Mouse (Mus musculus): ENCODE measurements around the gene Syt14.

Syt14 gene

GRCm38 (mm10) chr1:192987203-192987602 lies 48.4 kb downstream of the Syt14 start:
- DNase-seq (ENCODE audit: low read depth) = no peak

- no peak for DNase-seq (ENCODE audit: low read depth)
Observed at GRCm38 (mm10) chr1:192986481-192986880, 49.1 kb downstream of the Syt14 start.

- no peak for DNase-seq (ENCODE audit: low read depth)
Observed at GRCm38 (mm10) chr1:192984333-192984732, 51.2 kb downstream of the Syt14 start.

- DNase-seq (ENCODE audit: low read depth) = no peak
Observed at GRCm38 (mm10) chr1:192981658-192982057, 53.9 kb downstream of the Syt14 start.

GRCm38 (mm10) chr1:192981120-192981519 lies 54.5 kb downstream of the Syt14 start:
- DNase-seq (ENCODE audit: low read depth) = no peak

- DNase-seq (ENCODE audit: low read depth) = no peak
Observed at GRCm38 (mm10) chr1:192962323-192962722, 73.3 kb downstream of the Syt14 start.

- DNase-seq (ENCODE audit: low read depth) = no peak
Observed at GRCm38 (mm10) chr1:192947839-192948173, 87.8 kb downstream of the Syt14 start.

- DNase-seq (ENCODE audit: low read depth) = no peak
Observed at GRCm38 (mm10) chr1:192947170-192947838, 88.3 kb downstream of the Syt14 start.

- no peak for DNase-seq (ENCODE audit: low read depth)
Observed at GRCm38 (mm10) chr1:192939033-192939432, 96.5 kb downstream of the Syt14 start.

GRCm38 (mm10) chr1:192937956-192938355 lies 97.6 kb downstream of the Syt14 start:
- no peak for DNase-seq (ENCODE audit: low read depth)

- no peak for DNase-seq (ENCODE audit: low read depth)
Observed at GRCm38 (mm10) chr1:192931797-192932196, 103.8 kb downstream of the Syt14 start.

- DNase-seq (ENCODE audit: low read depth) = no peak
Observed at GRCm38 (mm10) chr1:192912101-192912728, 123.4 kb downstream of the Syt14 start.

GRCm38 (mm10) chr1:192901516-192901915 lies 134.1 kb downstream of the Syt14 start:
- DNase-seq (ENCODE audit: low read depth) = no peak

GRCm38 (mm10) chr1:192900913-192901312 lies 134.7 kb downstream of the Syt14 start:
- no peak for DNase-seq (ENCODE audit: low read depth)

GRCm38 (mm10) chr1:192898742-192899141 lies 136.8 kb downstream of the Syt14 start:
- no peak for DNase-seq (ENCODE audit: low read depth)

- no peak for DNase-seq (ENCODE audit: low read depth)
Observed at GRCm38 (mm10) chr1:192897218-192897617, 138.4 kb downstream of the Syt14 start.

GRCm38 (mm10) chr1:192896076-192896475 lies 139.5 kb downstream of the Syt14 start:
- no peak for DNase-seq (ENCODE audit: low read depth)

GRCm38 (mm10) chr1:192890716-192891115 lies 144.9 kb downstream of the Syt14 start:
- DNase-seq (ENCODE audit: low read depth) = no peak

GRCm38 (mm10) chr1:192882617-192883295 lies 152.8 kb downstream of the Syt14 start:
- no peak for DNase-seq (ENCODE audit: low read depth)

- DNase-seq (ENCODE audit: low read depth) = no peak
Observed at GRCm38 (mm10) chr1:192880130-192880529, 155.4 kb downstream of the Syt14 start.

- DNase-seq (ENCODE audit: low read depth) = no peak
Observed at GRCm38 (mm10) chr1:192879086-192879580, 156.4 kb downstream of the Syt14 start.

- no peak for DNase-seq (ENCODE audit: low read depth)
Observed at GRCm38 (mm10) chr1:192872841-192873240, 162.7 kb downstream of the Syt14 start.

- no peak for DNase-seq (ENCODE audit: low read depth)
Observed at GRCm38 (mm10) chr1:192869761-192870160, 165.8 kb downstream of the Syt14 start.

All from induced T-regulatory cell, adult 2 months (primary cell).